In genomic region chr2:10080310-10081010, GRCm38 (mm10) we compare ENCODE assay signal across 8 mouse cellular contexts. TPM values are rescaled to one million over a fixed set of nuclear protein-coding genes. Genes with fewer than 3 reads are reported as not detected.
DNase-seq lines count a peak whose midpoint lies in the region; ATAC-seq and TF ChIP-seq lines count a peak whose summit lies in the region.

Atp5c1 (minus strand) TSS chr2:10080510.
Kin (plus strand) TSS chr2:10080593.

- peak within 1 kb of the TSS; percentile 82 for H3K4me3 ChIP-seq in heart, embryonic 11.5 days (ENCODE audit: low read depth, low read length)
- peak within 1 kb of the TSS; percentile 80 for H3K4me3 ChIP-seq in kidney, embryonic 16.5 days (ENCODE audit: low read length)
- H3K4me3 ChIP-seq in liver, adult 2 months (ENCODE audit: insufficient read depth, low read depth, low read length), result peak within 1 kb of the TSS; percentile 94
- H3K4me3 ChIP-seq in myocyte, result peak within 1 kb of the TSS; percentile 87

- TF ChIP-seq CTCF in liver, adult 2 months (IDR thresholded peaks at IDR 0.05; ENCODE audit: low read depth, low read length), result peak; percentile 46

- peak within 1 kb of the TSS; percentile 92 for H3K27ac ChIP-seq in heart, embryonic 11.5 days (ENCODE audit: low read depth, low read length)
- peak within 1 kb of the TSS; percentile 92 for H3K27ac ChIP-seq in kidney, embryonic 16.5 days (ENCODE audit: low read length)
- peak within 1 kb of the TSS; percentile 98 for H3K27ac ChIP-seq in liver, adult 2 months (replicated peaks; ENCODE audit: insufficient read depth, low read depth, low read length)

- H3K4me1 ChIP-seq in heart, embryonic 11.5 days (ENCODE audit: control insufficient read depth, insufficient read depth, low read length), result peaks cover 23% of the 10 kb centered on the region
- peaks cover 30% of the 10 kb centered on the region for H3K4me1 ChIP-seq in kidney, embryonic 16.5 days (ENCODE audit: insufficient read depth, low read length)
- peaks cover 27% of the 10 kb centered on the region for H3K4me1 ChIP-seq in liver, adult 2 months (ENCODE audit: control insufficient read depth, insufficient read depth, low read length)

- H3K9ac ChIP-seq in heart, embryonic 11.5 days (ENCODE audit: low read depth, low read length), result peak within 1 kb of the TSS; percentile 100
- H3K9ac ChIP-seq in kidney, embryonic 16.5 days (replicated peaks; ENCODE audit: low read length), result peak within 1 kb of the TSS; percentile 97
- peak within 1 kb of the TSS; percentile 97 for H3K9ac ChIP-seq in liver, adult 2 months (ENCODE audit: low read depth, low read length)

- WGBS in heart, embryonic 11.5 days (ENCODE audit: insufficient replicate concordance), result under 1% methylated on average over 61 of the region's 61 CpGs
- 0% methylated on average over 61 of the region's 61 CpGs for WGBS in kidney, embryonic 16.5 days
- WGBS in liver, adult 2 months, result under 1% methylated on average over 61 of the region's 61 CpGs

- H3ac ChIP-seq in myocyte (ENCODE audit: control insufficient read depth, insufficient read length), result peak within 1 kb of the TSS; percentile 40

- no peaks in the 10 kb centered on the region for H3K27me3 ChIP-seq in heart, embryonic 11.5 days (ENCODE audit: control insufficient read depth, insufficient read depth, low read length)
- H3K27me3 ChIP-seq in kidney, embryonic 16.5 days (ENCODE audit: insufficient read depth, low read length), result no peaks in the 10 kb centered on the region
- H3K27me3 ChIP-seq in liver, adult 2 months (ENCODE audit: control insufficient read depth, insufficient read depth, low read length), result no peaks in the 10 kb centered on the region
- H3K27me3 ChIP-seq in myocyte (ENCODE audit: control insufficient read depth, insufficient read depth, insufficient read length), result no peaks in the 10 kb centered on the region
- H3K27me3 ChIP-seq in splenic B cell, adult 2 months (ENCODE audit: control insufficient read depth, insufficient read depth, low read length, poor library complexity, severe bottlenecking), result no peaks in the 10 kb centered on the region

- peak within 1 kb of the TSS; percentile 83 for H3K4me2 ChIP-seq in heart, embryonic 11.5 days
- peak within 1 kb of the TSS; percentile 86 for H3K4me2 ChIP-seq in kidney, embryonic 16.5 days (replicated peaks; ENCODE audit: low read depth, low read length)
- peak within 1 kb of the TSS; percentile 95 for H3K4me2 ChIP-seq in myocyte (ENCODE audit: low read depth)

- peak; percentile 82 for TF ChIP-seq POLR2A in liver, adult 2 months (IDR thresholded peaks at IDR 0.05; ENCODE audit: extremely low read depth, insufficient read depth, low read length)
- TF ChIP-seq POLR2A in myocyte (IDR thresholded peaks at IDR 0.05; ENCODE audit: insufficient read length, low read depth), result peak; percentile 97

- DNase-seq in B cell, adult 2 months, result peak; percentile 97 to 98
- DNase-seq in brain, adult 2 months (ENCODE audit: low read depth, low spot score), result peak; percentile 98
- peak; percentile 89 for DNase-seq in liver, adult 2 months (ENCODE audit: extremely low read depth, low read depth, low spot score)
- DNase-seq in splenic B cell, adult 2 months (ENCODE audit: low read depth, low spot score), result peak; percentile 99

- no peaks in the 10 kb centered on the region for H3K36me3 ChIP-seq in heart, embryonic 11.5 days (ENCODE audit: control insufficient read depth, insufficient read depth, low read length)
- H3K36me3 ChIP-seq in kidney, embryonic 16.5 days (ENCODE audit: insufficient read depth, low read length), result peaks cover 5% of the 10 kb centered on the region; the same call in 1 of the 2 replicates
- no peaks in the 10 kb centered on the region for H3K36me3 ChIP-seq in liver, adult 2 months (ENCODE audit: control insufficient read depth, insufficient read depth, low read length)
- H3K36me3 ChIP-seq in myocyte (ENCODE audit: control insufficient read depth, insufficient read depth), result no peaks in the 10 kb centered on the region
- peaks cover 1% of the 10 kb centered on the region; the same call in 1 of the 2 replicates for H3K36me3 ChIP-seq in splenic B cell, adult 2 months (ENCODE audit: control insufficient read depth, insufficient read depth, low read length, poor library complexity, severe bottlenecking)

- peak; percentile 92 for ATAC-seq in erythroblast, adult 5-6 weeks (replicated peaks; ENCODE audit: low FRiP score, poor library complexity, severe bottlenecking)
- ATAC-seq in heart, embryonic 11.5 days (replicated peaks; ENCODE audit: insufficient number of reproducible peaks, low FRiP score, low TSS enrichment), result peak; percentile 91
- peak; percentile 97 for ATAC-seq in kidney, embryonic 16.5 days (ENCODE audit: low FRiP score, low TSS enrichment)

- no peaks in the 10 kb centered on the region for H3K9me3 ChIP-seq in heart, embryonic 11.5 days (replicated peaks; ENCODE audit: control insufficient read depth, low read length)
- no peaks in the 10 kb centered on the region for H3K9me3 ChIP-seq in kidney, embryonic 16.5 days (ENCODE audit: low read length)

- H3K79me2 ChIP-seq in liver, adult 2 months (ENCODE audit: control insufficient read depth, insufficient read depth, low read length), result peaks cover 53% of the 10 kb centered on the region
- H3K79me2 ChIP-seq in myocyte (ENCODE audit: control insufficient read depth, insufficient read depth), result peaks cover 93% of the 10 kb centered on the region

TF ChIP-seq in myocyte, 11 proteins besides CTCF, POLR2A, EP300 and RAD21:
- TF ChIP-seq REST (IDR thresholded peaks at IDR 0.05; ENCODE audit: insufficient read depth, insufficient read length) (peak; percentile 7), MYOD1 (IDR thresholded peaks at IDR 0.05; ENCODE audit: control insufficient read depth in 1 of 3, insufficient read length in 2 of 3, low read depth in 2 of 3) (peak in 1 of 3 experiments; percentile 22), SRF (IDR thresholded peaks at IDR 0.05; ENCODE audit: control insufficient read depth, insufficient read length, low read depth) (peak; percentile 22), MYOG (IDR thresholded peaks at IDR 0.05; ENCODE audit: control insufficient read depth in 1 of 3, insufficient read depth in 1 of 3, insufficient read length in 2 of 3, low read depth in 2 of 3) (no peak), POLR2AphosphoS2 (IDR thresholded peaks at IDR 0.05; ENCODE audit: insufficient read length, low read depth) (peak; percentile 96), CEBPB (IDR thresholded peaks at IDR 0.05; ENCODE audit: insufficient read depth, poor library complexity, severe bottlenecking) (no peak)

RNA-seq across cellular contexts. Expression of gene Atp5c1, which starts in this region (rescaled TPM):
- 157 and 158 TPM in 2 replicates for total RNA-seq in erythroblast, adult 5-6 weeks (2015; ENCODE audit: low replicate concordance)
- total RNA-seq in erythroblast, adult 5-6 weeks (2017; ENCODE audit: low replicate concordance), result 107 and 112 TPM in 2 replicates
- polyA plus RNA-seq in heart, embryonic 11.5 days (2014; fragmentation: Nextera tagmentation; extraction: Ambion mirVana), result 1,104 and 1,135 TPM in 2 replicates
- polyA plus RNA-seq in kidney, embryonic 16.5 days (2015; fragmentation: Nextera tagmentation; extraction: Ambion mirVana), result 689 and 740 TPM in 2 replicates
- total RNA-seq in liver, adult 2 months (2014; rRNA removed), result 559 and 593 TPM in 2 replicates
- polyA plus RNA-seq in liver, adult 2 months (2012; rRNA removed), result 314 and 324 TPM in 2 replicates
- polyA plus RNA-seq in myocyte (2012; fragmentation: generic; extraction: Trizol), result 593 TPM

RNA-seq across cellular contexts. Expression of gene Kin, which starts in this region (rescaled TPM):
- total RNA-seq in erythroblast, adult 5-6 weeks (2015; ENCODE audit: low replicate concordance), result 75.3 and 77.3 TPM in 2 replicates
- total RNA-seq in erythroblast, adult 5-6 weeks (2017; ENCODE audit: low replicate concordance), result 149 and 186 TPM in 2 replicates
- 22.6 and 27.7 TPM in 2 replicates for polyA plus RNA-seq in heart, embryonic 11.5 days (2014; fragmentation: Nextera tagmentation; extraction: Ambion mirVana)
- 28.5 and 33.0 TPM in 2 replicates for polyA plus RNA-seq in kidney, embryonic 16.5 days (2015; fragmentation: Nextera tagmentation; extraction: Ambion mirVana)
- 5.2 and 7.7 TPM in 2 replicates for total RNA-seq in liver, adult 2 months (2014; rRNA removed)
- 1.3 and 1.9 TPM in 2 replicates for polyA plus RNA-seq in liver, adult 2 months (2012; rRNA removed)
- polyA plus RNA-seq in myocyte (2012; fragmentation: generic; extraction: Trizol), result 7.2 TPM

Comparison
In these comparisons a context has a peak if more than half of its experiments do, and no peak if none do; other contexts are left out.
1. Peak in every context shown above with its lines: DNase-seq, ATAC-seq, H3K4me3 ChIP-seq and H3K27ac ChIP-seq.